Comparison of ENCODE assay signal across 18 mouse cellular contexts in genomic region chr7:125893621-125894020, GRCm38 (mm10).
A peak's percentile ranks its signal among the peaks of the same experiment; 100 is the strongest.
DNase-seq lines count a peak whose midpoint lies in the region; TF ChIP-seq lines count a peak whose summit lies in the region.
"Had no signal": no experiment of that assay in that cellular context is flagged by ENCODE, and none has a peak within 500 bp of the region (broad histone marks: within the 10 kb centered on the region; RNA-seq: fewer than 3 reads in every experiment).

No protein-coding gene starts in this region.

- TF ChIP-seq CTCF in layer of hippocampus, adult 2 months (conservative IDR thresholded peaks at IDR 0.05): no peak

- peak; percentile 82 for DNase-seq in adrenal gland, adult 2 months
- no peak for DNase-seq in adrenal gland, postnatal 4 days (ENCODE audit: low spot score in 2 of 2)
- peak; percentile 78 for DNase-seq in adrenal gland, adult 8-10 months
- DNase-seq in adrenal gland, postnatal 10 days: peak; percentile 38
- peak; percentile 42 for DNase-seq in adrenal gland, postnatal 25 days
- no peak for DNase-seq in embryo, embryonic 11 days
- DNase-seq in layer of hippocampus, adult 2 months (ENCODE audit: low spot score in 2 of 2): no peak
- DNase-seq in Muller cell, postnatal 12 days (ENCODE audit: inconsistent ontology term): no peak
- DNase-seq: cerebellum, adult 11 months; cerebellum, adult 18-20 months; cerebellum, adult 8-10 months; cerebellum, adult 9-11 months; cerebellum, postnatal 14 days; cerebellum, postnatal 36 days; gastrocnemius, adult 2 months had no signal

- H3K4me3 ChIP-seq in layer of hippocampus, adult 2 months: no peak overlapping the region
- H3K4me3 ChIP-seq: embryonic facial prominence, embryonic 10.5 days; embryonic facial prominence, embryonic 12.5 days; forebrain, embryonic 13.5 days; gastrocnemius, adult 2 months had no signal

- no peak overlapping the region for H3K27ac ChIP-seq in layer of hippocampus, adult 2 months
- H3K27ac ChIP-seq: embryonic facial prominence, embryonic 10.5 days; embryonic facial prominence, embryonic 12.5 days; forebrain, embryonic 13.5 days; gastrocnemius, adult 2 months had no signal

Comparison
In these comparisons a context has a peak if more than half of its experiments do, and no peak if none do; other contexts are left out.
1. DNase-seq: peak in adrenal gland, adult 2 months (single experiment), adrenal gland, adult 8-10 months (single experiment), adrenal gland, postnatal 10 days (single experiment) and adrenal gland, postnatal 25 days (single experiment); none in adrenal gland, postnatal 4 days (0 of 2), embryo, embryonic 11 days (single experiment), layer of hippocampus, adult 2 months (0 of 2) and Muller cell, postnatal 12 days (single experiment).